Mouse (Mus musculus): Measurements from ENCODE around the gene Ctnnb1.

Gene Ctnnb1

DNA sequence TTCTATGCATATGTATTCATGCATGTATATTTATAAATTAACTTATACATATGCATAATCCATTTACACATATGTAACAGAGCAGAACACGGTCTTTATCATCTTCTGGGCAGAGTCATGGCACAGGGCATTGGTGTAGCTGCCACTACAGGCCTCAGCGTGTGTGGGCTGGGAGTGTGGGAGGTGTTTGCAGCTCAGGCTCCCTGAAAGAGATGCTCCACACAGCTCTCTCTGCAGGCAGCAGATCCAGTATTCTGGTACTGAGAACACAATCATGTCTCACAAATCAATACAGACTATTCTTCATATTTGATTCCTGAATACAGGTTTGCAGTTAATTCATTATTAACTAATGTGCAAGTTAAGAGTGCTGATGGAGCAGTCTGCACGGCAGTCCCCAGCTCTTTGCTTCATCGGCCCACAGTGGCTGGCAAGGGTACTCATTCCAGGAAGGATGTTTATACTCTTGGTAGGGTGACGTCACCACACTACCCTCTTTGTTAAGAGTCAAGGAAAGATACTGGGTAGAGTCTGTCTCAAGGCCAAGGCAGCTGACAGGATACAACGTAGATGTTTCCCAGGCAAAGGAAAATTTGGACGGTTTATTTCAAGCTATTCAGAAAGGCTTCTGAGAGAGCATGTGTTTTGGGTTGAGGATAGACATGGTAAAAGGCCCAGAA lies 71.8 kb downstream of the Ctnnb1 start:
- DNase-seq (ENCODE audit: low spot score), result no peak

DNA sequence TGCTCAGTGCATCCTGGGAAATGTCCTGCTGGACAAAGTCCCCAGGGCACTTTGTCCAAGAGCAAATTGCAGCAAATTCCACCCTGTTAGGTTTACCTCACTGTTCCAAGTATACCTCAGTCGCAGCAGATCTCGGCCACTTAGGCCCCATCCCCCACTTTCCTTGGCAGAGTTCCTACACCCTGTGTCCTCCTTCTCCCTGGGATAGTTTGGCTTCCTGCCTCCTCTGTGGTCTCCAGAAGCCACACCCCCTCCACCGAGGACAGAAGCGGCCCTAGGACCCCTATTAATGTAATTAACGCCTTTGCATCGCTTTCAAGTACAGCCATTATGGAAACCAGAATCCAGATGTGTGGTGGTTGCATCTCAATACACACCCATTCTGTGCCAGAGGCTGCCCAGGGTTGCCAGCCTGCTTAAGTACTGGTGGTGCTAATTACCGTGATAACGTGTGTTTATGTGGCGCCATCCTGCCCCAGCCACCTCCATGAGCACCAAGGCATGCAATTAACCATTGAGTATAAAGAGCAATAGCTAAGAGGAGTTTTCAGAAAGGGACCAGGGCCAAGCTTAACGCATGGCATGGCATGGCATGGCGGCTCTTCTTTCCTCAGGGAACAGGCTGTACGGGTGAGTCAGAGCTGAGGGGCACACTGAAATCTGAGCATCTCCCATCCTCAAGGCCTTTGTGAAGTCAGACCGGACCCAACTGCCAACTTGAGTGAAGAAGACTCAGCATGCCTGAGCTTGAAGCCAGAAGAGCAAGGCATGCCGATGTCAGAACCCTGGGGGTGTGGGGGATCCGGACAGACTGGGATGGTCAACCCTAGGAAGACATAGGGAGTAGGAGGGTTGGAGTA lies 72.9 kb downstream of the Ctnnb1 start:
- no peak for DNase-seq (ENCODE audit: low spot score)

DNA sequence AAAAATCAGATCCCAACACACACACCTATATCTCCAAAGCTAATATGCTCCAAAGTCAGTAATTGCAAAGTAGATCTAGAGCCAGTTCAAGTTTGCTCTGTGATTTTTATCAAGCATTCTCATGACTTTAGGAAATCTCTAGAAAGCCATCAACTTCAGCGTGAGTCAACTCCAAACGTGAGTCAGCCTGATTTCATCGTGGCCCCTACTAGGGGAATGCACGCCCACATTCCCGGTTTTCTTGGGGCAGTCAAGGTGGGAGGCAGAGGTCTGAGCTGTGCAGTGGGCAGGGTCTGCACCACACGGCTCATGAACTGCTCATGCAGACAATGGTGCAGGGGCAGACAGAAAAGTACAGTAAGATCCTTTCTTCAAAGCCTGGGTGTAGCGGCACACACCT lies 76.9 kb downstream of the Ctnnb1 start:
- no peak for DNase-seq (ENCODE audit: low spot score)

All from embryo, embryonic 10.5 days (tissue).